Mouse (Mus musculus) left cerebral cortex, adult 2 months (tissue): Measurements from ENCODE around the gene Lsm2. TPM values are rescaled to one million over a fixed set of nuclear protein-coding genes. Genes with fewer than 3 reads are reported as not detected.

Experiments used
- DNase-seq, 2 experiments: peaks; one replicate each; pipeline ENCODE4 v3.0.0; 2021 to 2022; ENCODE audit warnings: low spot score in 2 of 2, mixed read lengths in 1 of 2; ENCODE audit errors: extremely low spot score in 1 of 2
- H3K27ac ChIP-seq: fragments of 200-600 bp; 2 replicates; pipeline ENCODE4 v1.8.1; 2022
- H3K4me3 ChIP-seq: fragments of 200-600 bp; 2 replicates; pipeline ENCODE4 v1.8.1; 2022
- CTCF ChIP-seq: fragments of 200-600 bp; IDR thresholded peaks from 2 replicates; pipeline ENCODE4 v1.8.1; 2022; ENCODE audit warnings: antibody characterized with exemption, mild to moderate bottlenecking, moderate library complexity
- intact Hi-C: fragments of 180-260 bp; cut with DNase I; formaldehyde crosslinking; loops from one replicate; pipeline ENCODE4 v1.15.1; 2025
- total RNA-seq, 2 experiments: library from RNA; stranded (reverse); gene quantifications; 2 replicates each; pipeline ENCODE4 v1.2.3; 2021

Lsm2 gene
- total RNA-seq, 2 experiments from 2014 or later = 15.8 to 18.4 TPM

- no peak for TF ChIP-seq CTCF
- intact Hi-C loops = loop anchor here (10.0 kb wide), 1 partner anchor 212 kb away; the partner anchor contains the start of genes Atp6v1g2 and Nfkbil1
- no peak for DNase-seq
Observed at GRCm38 (mm10) chr17:35023221-35023620, 41.6 kb downstream of the Lsm2 start.

GRCm38 (mm10) chr17:35023756-35024155, 42.1 kb downstream of the Lsm2 start:
- no peak for DNase-seq
- no peak for TF ChIP-seq CTCF
- no peak overlapping the region for H3K27ac ChIP-seq
- intact Hi-C loops = loop anchor here (10.0 kb wide), 1 partner anchor 211 kb away; the partner anchor contains the start of genes Atp6v1g2 and Nfkbil1
- H3K4me3 ChIP-seq = no peak overlapping the region

More at GRCm38 (mm10) chr17:35023221-35023620, 41.6 kb downstream of the Lsm2 start:
- Histone ChIP-seq H3K4me3 (no peak overlapping the region), H3K27ac (no peak overlapping the region)

- Histone ChIP-seq H3K27ac (no peak overlapping the region), H3K4me3 (no peak overlapping the region)
- no peak for TF ChIP-seq CTCF
- intact Hi-C loops = loop anchor here (10.0 kb wide), 1 partner anchor 211 kb away; the partner anchor contains the start of genes Atp6v1g2 and Nfkbil1
- DNase-seq = no peak
Observed at GRCm38 (mm10) chr17:35024261-35024660, 42.6 kb downstream of the Lsm2 start.

- Histone ChIP-seq H3K27ac (no peak overlapping the region), H3K4me3 (no peak overlapping the region)
- intact Hi-C loops = loop anchor here (10.0 kb wide), 1 partner anchor 210 kb away; the partner anchor contains the start of genes Atp6v1g2 and Nfkbil1
- no peak for DNase-seq
- no peak for TF ChIP-seq CTCF
Observed at GRCm38 (mm10) chr17:35024691-35025488, 43.2 kb downstream of the Lsm2 start.

- no peak for DNase-seq
- intact Hi-C loops = loop anchor here (10.0 kb wide), 1 partner anchor 209 kb away; the partner anchor contains the start of genes Atp6v1g2 and Nfkbil1
- Histone ChIP-seq H3K4me3 (no peak overlapping the region), H3K27ac (no peak overlapping the region)
- TF ChIP-seq CTCF = no peak
Observed at GRCm38 (mm10) chr17:35026206-35026605, 44.5 kb downstream of the Lsm2 start.

- peak in 1 of 2 experiments; percentile 36 for DNase-seq
- Histone ChIP-seq H3K4me3 (no peak within 1 kb of the TSS), H3K27ac (no peak within 1 kb of the TSS)
- intact Hi-C loops = loop anchor here (10.0 kb wide), 1 partner anchor 207 kb away; the partner anchor contains the start of genes Atp6v1g2 and Nfkbil1
- no peak for TF ChIP-seq CTCF
Observed at GRCm38 (mm10) chr17:35027277-35028068, 45.8 kb downstream of the Lsm2 start, which contains the start of gene Sapcd1. Sapcd1 (minus strand) TSS chr17:35028016.

GRCm38 (mm10) chr17:35028315-35028714, 46.7 kb downstream of the Lsm2 start:
- no peak overlapping the region for H3K4me3 ChIP-seq
- TF ChIP-seq CTCF = no peak
- H3K27ac ChIP-seq = no peak overlapping the region
- DNase-seq = no peak
- intact Hi-C loops = loop anchor here (10.0 kb wide), 1 partner anchor 206 kb away; the partner anchor contains the start of genes Atp6v1g2 and Nfkbil1

GRCm38 (mm10) chr17:35029691-35030532, 48.2 kb downstream of the Lsm2 start:
- DNase-seq = no peak

GRCm38 (mm10) chr17:35031272-35031671, 49.6 kb downstream of the Lsm2 start:
- Histone ChIP-seq H3K4me3 (no peak overlapping the region), H3K27ac (no peak overlapping the region)
- TF ChIP-seq CTCF = no peak
- intact Hi-C loops = no loop called here
- no peak for DNase-seq

More at GRCm38 (mm10) chr17:35029691-35030532, 48.2 kb downstream of the Lsm2 start:
- TF ChIP-seq CTCF = peak; percentile 51
- Histone ChIP-seq H3K27ac (no peak overlapping the region), H3K4me3 (no peak overlapping the region)
- intact Hi-C loops = loop anchor here (10.0 kb wide), 1 partner anchor 205 kb away; the partner anchor contains the start of genes Atp6v1g2 and Nfkbil1

- no peak overlapping the region for H3K4me3 ChIP-seq
- H3K27ac ChIP-seq = no peak overlapping the region
- TF ChIP-seq CTCF = no peak
- DNase-seq = no peak
- intact Hi-C loops = no loop called here
Observed at GRCm38 (mm10) chr17:35031880-35032279, 50.2 kb downstream of the Lsm2 start.
